Mouse (Mus musculus) testis, adult 2 months (tissue): ENCODE measurements around the gene Tln2.

Experiments
- CTCF ChIP-seq: fragments of 200-500 bp; IDR thresholded peaks from 2 replicates; pipeline ENCODE4 v1.5.1; 2012; ENCODE audit warnings: low read depth, mild to moderate bottlenecking, inconsistent platforms, low read length, moderate library complexity; ENCODE audit not compliant: control insufficient read depth, insufficient read depth, insufficient replicate concordance
- POLR2A ChIP-seq: fragments of 200-500 bp; IDR thresholded peaks from 2 replicates; pipeline ENCODE4 v1.6.1; 2012; ENCODE audit warnings: low read depth, mild to moderate bottlenecking, inconsistent platforms, low read length, moderate library complexity; ENCODE audit not compliant: control insufficient read depth

- TF ChIP-seq CTCF (no peak), POLR2A (no peak)
Measured at GRCm38 (mm10) chr9:67501801-67502200, 57.7 kb downstream of the Tln2 start.
